Mouse (Mus musculus) heart, embryonic 15.5 days (tissue): ENCODE measurements around the gene Dram2. TPM values are rescaled to one million over a fixed set of nuclear protein-coding genes. Genes with fewer than 3 reads are reported as not detected.
"Not testable (repeated sequence)": the region's sequence is repeated elsewhere in the genome, so short reads cannot be mapped to it uniquely, and the experiment has no call there.

ENCODE experiments used
- ATAC-seq: fragments of 200-750 bp; cut with Nextera tagmentation; replicated peaks from 2 replicates; pipeline ENCODE4 v1.8.0; 2017; ENCODE audit warnings: low read depth, moderate TSS enrichment; ENCODE audit not compliant: insufficient number of reproducible peaks, insufficient read depth, low FRiP score
- H3K27ac ChIP-seq: fragments of 300-500 bp; sonication (generic); 2 replicates; pipeline ENCODE4 v1.5.1; 2015; ENCODE audit warnings: mild to moderate bottlenecking, inconsistent platforms
- H3K27me3 ChIP-seq: fragments of 300-500 bp; sonication (generic); 2 replicates; pipeline ENCODE4 v1.6.1; 2015; ENCODE audit warnings: inconsistent platforms
- H3K36me3 ChIP-seq: fragments of 300-500 bp; sonication (generic); 2 replicates; pipeline ENCODE4 v1.6.1; 2015; ENCODE audit warnings: mild to moderate bottlenecking, inconsistent platforms
- H3K4me1 ChIP-seq: fragments of 300-500 bp; sonication (generic); replicated peaks from 2 replicates; pipeline ENCODE4 v1.6.1; 2015; ENCODE audit warnings: inconsistent platforms
- H3K4me2 ChIP-seq: fragments of 300-500 bp; sonication (generic); 2 replicates; pipeline ENCODE4 v1.6.1; 2015; ENCODE audit warnings: inconsistent platforms, mild to moderate bottlenecking, moderate library complexity
- H3K4me3 ChIP-seq: fragments of 300-500 bp; sonication (generic); 2 replicates; pipeline ENCODE4 v1.5.1; 2015; ENCODE audit warnings: mild to moderate bottlenecking, inconsistent platforms
- H3K9ac ChIP-seq: fragments of 300-500 bp; sonication (generic); 2 replicates; pipeline ENCODE4 v1.6.1; 2015; ENCODE audit warnings: mild to moderate bottlenecking, inconsistent platforms
- H3K9me3 ChIP-seq: fragments of 300-500 bp; sonication (generic); replicated peaks from 2 replicates; pipeline ENCODE4 v1.6.1; 2016; ENCODE audit warnings: inconsistent platforms
- WGBS: fragments of 180-500 bp; shearing (Covaris S2); methylation state at CpG from one replicate; pipeline ENCODE4 v1.1.7; 2015; ENCODE audit warnings: mixed read lengths; 5-methylcytosine and 5-hydroxymethylcytosine counted together
- polyA plus RNA-seq: library from polyadenylated mRNA; unstranded; fragments of >200 nt; fragmentation: Nextera tagmentation; extraction: Ambion mirVana; gene quantifications from 2 replicates; pipeline ENCODE4 v1.2.1, GENCODE M21; 2015

The Dram2 gene
- polyA plus RNA-seq, 1 experiment from 2014 or later, result 70.3 TPM

GRCm38 (mm10) chr3:106548971-106549370 is 1.4 kb downstream of the Dram2 start:
- Histone ChIP-seq H3K36me3 (peaks cover 8% of the 10 kb centered on the region; the same call in 1 of the 2 replicates), H3K9ac (no peak overlapping the region), H3K4me3 (peak overlapping the region; percentile 22; the same call in 1 of the 2 replicates), H3K27ac (no peak overlapping the region), H3K27me3 (no peaks in the 10 kb centered on the region), H3K4me2 (peak overlapping the region; percentile 41; the same call in 1 of the 2 replicates), H3K9me3 (no peaks in the 10 kb centered on the region), H3K4me1 (peaks cover 11% of the 10 kb centered on the region)
- WGBS, result 33% methylated on average over 3 of the region's 3 CpGs
- ATAC-seq, result no peak

DNA sequence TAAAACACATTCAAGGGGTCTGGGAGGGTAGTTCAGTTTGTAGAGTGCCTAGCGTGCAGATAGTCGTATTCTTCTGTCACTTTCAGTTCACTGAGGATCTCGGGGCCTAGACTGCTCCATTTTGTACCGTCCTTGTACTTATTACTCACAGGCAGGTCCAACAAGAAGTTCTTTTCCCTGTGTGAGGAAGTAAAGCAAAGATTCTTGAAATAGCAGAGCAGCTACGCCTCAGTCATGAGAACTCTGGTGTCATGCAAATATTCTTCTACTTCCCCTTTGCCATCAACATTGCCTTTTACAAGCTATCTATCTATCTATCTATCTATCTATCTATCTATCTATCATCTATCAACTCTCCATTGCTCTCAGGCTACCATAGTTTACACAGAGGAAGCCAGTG is 5.8 kb downstream of the Dram2 start:
- 87% methylated on average over 5 of the region's 5 CpGs for WGBS

GRCm38 (mm10) chr3:106555743-106556250 is 8.2 kb downstream of the Dram2 start:
- H3K9ac ChIP-seq, result no peak overlapping the region
- H3K4me3 ChIP-seq, result no peak overlapping the region
- H3K4me2 ChIP-seq, result no peak overlapping the region
- no peaks in the 10 kb centered on the region for H3K4me1 ChIP-seq
- peaks cover 45% of the 10 kb centered on the region; the same call in 1 of the 2 replicates for H3K36me3 ChIP-seq
- H3K27ac ChIP-seq, result no peak overlapping the region
- no peaks in the 10 kb centered on the region for H3K27me3 ChIP-seq
- 87% methylated on average over 3 of the region's 3 CpGs for WGBS
- no peaks in the 10 kb centered on the region for H3K9me3 ChIP-seq
- no peak for ATAC-seq

More for the DNA sequence above, 5.8 kb downstream of the Dram2 start:
- peaks cover 38% of the 10 kb centered on the region; the same call in 1 of the 2 replicates for H3K36me3 ChIP-seq
- H3K4me3 ChIP-seq, result no peak overlapping the region
- H3K27ac ChIP-seq, result no peak overlapping the region
- no peak for ATAC-seq
- no peaks in the 10 kb centered on the region for H3K9me3 ChIP-seq
- H3K27me3 ChIP-seq, result no peaks in the 10 kb centered on the region
- H3K4me2 ChIP-seq, result no peak overlapping the region
- 0 out of 2 replicates have a peak, but pooled peaks cover 5% of the 10 kb centered on the region for H3K4me1 ChIP-seq
- no peak overlapping the region for H3K9ac ChIP-seq

GRCm38 (mm10) chr3:106558271-106558670 is 10.7 kb downstream of the Dram2 start:
- Histone ChIP-seq H3K4me1 (no peaks in the 10 kb centered on the region), H3K36me3 (peaks cover 51% of the 10 kb centered on the region; the same call in 1 of the 2 replicates), H3K9ac (no peak overlapping the region), H3K27me3 (no peaks in the 10 kb centered on the region), H3K4me3 (no peak overlapping the region), H3K9me3 (no peaks in the 10 kb centered on the region), H3K4me2 (no peak overlapping the region), H3K27ac (no peak overlapping the region)
- ATAC-seq, result no peak

DNA sequence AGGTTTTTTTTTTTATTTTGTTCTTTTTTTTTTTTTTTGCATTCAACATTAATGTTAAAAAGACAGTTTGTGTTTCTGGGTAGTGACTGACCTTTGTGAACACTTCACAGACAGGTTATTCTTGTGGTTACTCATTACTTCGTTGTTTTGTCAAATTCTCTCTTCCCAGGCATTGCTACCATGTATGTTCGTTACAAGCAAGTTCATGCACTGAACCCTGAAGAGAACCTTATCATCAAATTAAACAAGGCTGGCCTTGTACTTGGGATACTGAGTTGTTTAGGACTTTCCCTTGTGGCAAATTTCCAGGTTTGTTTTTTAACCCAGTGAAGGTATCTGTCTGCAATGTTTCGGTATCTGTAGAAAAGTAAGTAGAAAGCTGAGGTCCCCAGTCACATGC is 18.3 kb downstream of the Dram2 start:
- Histone ChIP-seq H3K4me3 (no peak overlapping the region), H3K4me1 (no peaks in the 10 kb centered on the region), H3K4me2 (no peak overlapping the region), H3K9me3 (no peaks in the 10 kb centered on the region), H3K27me3 (no peaks in the 10 kb centered on the region), H3K9ac (no peak overlapping the region), H3K27ac (no peak overlapping the region), H3K36me3 (peaks cover 17% of the 10 kb centered on the region)
- no peak for ATAC-seq
- 85% methylated on average over 3 of the region's 3 CpGs for WGBS

DNA sequence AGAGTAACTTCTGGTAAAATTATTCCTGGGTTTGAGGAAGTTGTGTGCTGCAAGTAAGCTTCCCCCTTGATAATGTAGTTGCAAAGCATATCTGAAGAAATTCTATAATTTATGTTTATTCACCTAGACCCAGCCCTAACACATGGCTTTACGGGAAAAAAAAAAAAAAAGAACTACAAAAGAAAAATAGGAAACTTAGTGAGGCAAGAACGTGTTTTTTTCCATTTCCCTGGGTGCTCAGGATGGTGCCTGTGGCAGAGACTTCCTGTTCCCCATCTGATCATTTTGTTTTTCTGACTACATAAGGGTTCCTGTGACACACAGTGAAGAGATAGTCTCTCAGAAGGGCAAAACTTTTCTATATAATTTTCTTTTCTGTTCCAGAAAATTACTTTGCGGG is 25.6 kb downstream of the Dram2 start:
- no peaks in the 10 kb centered on the region for H3K4me1 ChIP-seq
- H3K9ac ChIP-seq, result no peak overlapping the region
- no peaks in the 10 kb centered on the region for H3K9me3 ChIP-seq
- H3K27ac ChIP-seq, result no peak overlapping the region
- no peak for ATAC-seq
- H3K4me2 ChIP-seq, result no peak overlapping the region
- WGBS, result 67% methylated on average over 3 of the region's 3 CpGs
- no peak overlapping the region for H3K4me3 ChIP-seq
- peaks cover 15% of the 10 kb centered on the region; the same call in 1 of the 2 replicates for H3K36me3 ChIP-seq
- H3K27me3 ChIP-seq, result no peaks in the 10 kb centered on the region

DNA sequence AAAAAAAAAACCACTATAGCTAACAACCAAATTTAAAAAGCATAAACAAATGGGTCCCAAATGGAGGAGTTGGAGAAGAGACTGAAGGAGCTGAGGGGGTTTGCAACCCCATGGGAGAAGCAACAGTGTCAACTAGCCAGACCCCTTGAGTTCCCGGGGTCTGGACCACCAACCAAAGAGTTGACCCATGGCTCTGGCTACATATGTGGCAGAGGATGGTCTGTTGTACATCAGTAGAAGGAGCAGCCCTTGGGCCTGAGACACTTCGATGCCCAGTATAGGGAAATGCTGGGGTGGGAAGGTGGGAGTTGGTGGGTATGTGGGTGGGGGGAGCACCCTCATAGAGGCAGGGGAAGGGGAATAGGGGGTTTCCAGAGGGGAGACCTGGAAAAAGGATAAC is 31.7 kb downstream of the Dram2 start:
- no peaks in the 10 kb centered on the region for H3K27me3 ChIP-seq
- ATAC-seq, result no peak
- H3K27ac ChIP-seq, result no peak overlapping the region
- no peak overlapping the region for H3K4me3 ChIP-seq
- no peaks in the 10 kb centered on the region for H3K4me1 ChIP-seq
- 95% methylated on average over 2 of the region's 2 CpGs for WGBS
- no peak overlapping the region for H3K9ac ChIP-seq
- no peak overlapping the region for H3K4me2 ChIP-seq
- H3K36me3 ChIP-seq, result 0 out of 2 replicates have a peak, but pooled peaks cover 3% of the 10 kb centered on the region
- no peaks in the 10 kb centered on the region for H3K9me3 ChIP-seq

GRCm38 (mm10) chr3:106593631-106594030 is 46.0 kb downstream of the Dram2 start:
- WGBS, result 73% methylated on average over 4 of the region's 4 CpGs

GRCm38 (mm10) chr3:106618103-106618502 is 70.5 kb downstream of the Dram2 start:
- no peak overlapping the region for H3K4me2 ChIP-seq
- H3K27me3 ChIP-seq, result no peaks in the 10 kb centered on the region
- no peaks in the 10 kb centered on the region for H3K9me3 ChIP-seq
- no peak overlapping the region for H3K9ac ChIP-seq
- no peaks in the 10 kb centered on the region for H3K36me3 ChIP-seq
- no peaks in the 10 kb centered on the region for H3K4me1 ChIP-seq
- H3K4me3 ChIP-seq, result no peak overlapping the region
- WGBS, result 83% methylated on average over 1 of the region's 1 CpGs
- no peak for ATAC-seq
- no peak overlapping the region for H3K27ac ChIP-seq

More at GRCm38 (mm10) chr3:106593631-106594030, 46.0 kb downstream of the Dram2 start:
- H3K4me2 ChIP-seq, H3K27ac ChIP-seq, H3K4me1 ChIP-seq, H3K9me3 ChIP-seq, H3K4me3 ChIP-seq, H3K27me3 ChIP-seq, ATAC-seq, H3K36me3 ChIP-seq, H3K9ac ChIP-seq: not testable (repeated sequence)

Other genes with a start within 250 kb of the Dram2 start
- not detected in 2 replicates for gene Chil6, start 141.6 kb upstream of the Dram2 start, polyA plus RNA-seq
- 1.4 and 6.7 TPM in 2 replicates for gene Dennd2d, start 65.4 kb upstream of the Dram2 start, polyA plus RNA-seq
- gene Cept1, start within 50 bp of the Dram2 start, polyA plus RNA-seq, result 29.0 and 32.9 TPM in 2 replicates
- gene Lrif1, start 137.2 kb downstream of the Dram2 start, polyA plus RNA-seq, result 11.1 and 12.3 TPM in 2 replicates
- gene Cd53, start 242.4 kb downstream of the Dram2 start, polyA plus RNA-seq, result 5.5 and 13.0 TPM in 2 replicates